Mouse (Mus musculus): ENCODE measurements around the gene Ccdc120. TPM values are rescaled to one million over a fixed set of nuclear protein-coding genes. Genes with fewer than 3 reads are reported as not detected.
A peak's percentile ranks its signal among the peaks of the same experiment; 100 is the strongest.

Gene Ccdc120
- total RNA-seq, 1 experiment = 15.8 TPM

DNA sequence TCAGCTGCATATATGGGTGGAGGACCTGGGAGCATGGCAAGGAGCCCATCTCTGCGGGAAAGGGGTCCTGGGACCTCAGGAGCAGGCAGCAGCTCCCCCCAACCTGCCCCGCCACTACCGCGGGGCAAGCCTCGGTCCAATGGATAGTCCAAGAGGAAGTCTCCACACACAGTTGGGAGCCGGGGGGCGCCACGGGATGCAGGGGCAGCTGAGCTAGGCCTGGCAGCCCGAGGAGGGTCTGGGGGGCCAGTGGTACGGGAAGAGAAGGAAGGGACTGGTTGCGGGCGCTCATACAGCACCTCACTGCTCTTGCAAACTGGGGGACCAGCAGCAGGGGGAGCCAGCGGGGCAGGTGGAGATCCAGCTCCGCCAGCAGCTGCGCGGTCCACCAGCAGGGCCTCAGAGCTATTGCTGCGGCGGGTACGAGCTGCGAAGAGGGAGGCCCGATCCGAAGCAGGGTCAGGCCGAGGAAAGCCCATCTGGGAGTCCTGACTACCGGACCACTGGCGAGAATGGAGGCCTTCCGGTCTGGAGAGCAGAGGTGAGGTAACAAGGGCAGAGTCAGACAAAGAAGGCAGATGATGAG, 17.0 kb downstream of the Ccdc120 start:
- Histone ChIP-seq H3K9ac (ENCODE audit: insufficient read depth, low read depth, low read length, poor library complexity, severe bottlenecking) (peak overlapping the region; percentile 55; the same call in 1 of the 2 replicates), H3K36me3 (ENCODE audit: control insufficient read depth, insufficient read depth, low read length, poor library complexity, severe bottlenecking) (peaks cover 6% of the 10 kb centered on the region; the same call in 1 of the 2 replicates), H3K9me3 (ENCODE audit: control insufficient read depth, insufficient read depth, low read depth, low read length) (no peaks in the 10 kb centered on the region), H3K27ac (ENCODE audit: insufficient read depth, low read depth, low read length, poor library complexity, severe bottlenecking) (no peak overlapping the region), H3K4me1 (ENCODE audit: control insufficient read depth in 2 of 2, insufficient read depth in 2 of 2, low read length in 2 of 2, poor library complexity in 1 of 2) (peaks cover 0 to 14% of the 10 kb centered on the region in 2 experiments; a peak in 1 of 4 replicates), H3K4me3 (ENCODE audit: insufficient read depth in 1 of 2, low read depth in 1 of 2, low read length in 2 of 2, poor library complexity in 1 of 2, severe bottlenecking in 1 of 2) (peak overlapping the region; percentile 44 to 49; a peak in 3 of 4 replicates)
- DNase-seq (ENCODE audit: low read depth, low spot score) = no peak
- TF ChIP-seq CHD2 (IDR thresholded peaks at IDR 0.05; ENCODE audit: low read depth, low read length) = no peak
- no peak for TF ChIP-seq ZC3H11A (IDR thresholded peaks at IDR 0.05; ENCODE audit: borderline replicate concordance, low read depth, low read length)
- TF ChIP-seq HCFC1 (IDR thresholded peaks at IDR 0.05; ENCODE audit: borderline replicate concordance, insufficient read depth, low read length) = no peak
- TF ChIP-seq ZNF384 (IDR thresholded peaks at IDR 0.05; ENCODE audit: low read depth, low read length) = no peak
- TF ChIP-seq MAFK (IDR thresholded peaks at IDR 0.05; ENCODE audit: insufficient read depth, low read depth, low read length) = no peak
- in situ Hi-C loops (cut with MboI; ENCODE audit: low sequenced_read_pairs in 2 of 2, unreplicated experiment in 2 of 2) = no loop called here

DNA sequence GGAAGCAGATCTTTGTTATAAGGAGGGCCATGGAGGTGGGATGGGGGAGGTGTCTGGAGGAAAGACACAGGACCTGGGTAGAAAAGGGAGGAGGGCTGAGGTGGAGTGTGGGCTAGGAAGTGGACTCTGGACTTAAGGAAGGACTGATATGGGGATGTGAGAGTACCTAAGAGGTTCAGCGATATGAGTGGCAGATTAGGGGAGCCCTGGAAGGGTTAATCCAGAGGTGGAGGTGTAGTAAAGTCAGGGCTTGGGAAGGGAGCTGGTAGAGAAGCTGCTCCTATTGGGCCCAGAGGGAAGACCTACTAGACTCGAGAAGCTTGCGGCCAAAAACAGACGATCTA, 21.8 kb downstream of the Ccdc120 start:
- TF ChIP-seq CHD2 (IDR thresholded peaks at IDR 0.05; ENCODE audit: low read depth, low read length) (no peak), ZNF384 (IDR thresholded peaks at IDR 0.05; ENCODE audit: low read depth, low read length) (no peak), HCFC1 (IDR thresholded peaks at IDR 0.05; ENCODE audit: borderline replicate concordance, insufficient read depth, low read length) (no peak), MAFK (IDR thresholded peaks at IDR 0.05; ENCODE audit: insufficient read depth, low read depth, low read length) (no peak), ZC3H11A (IDR thresholded peaks at IDR 0.05; ENCODE audit: borderline replicate concordance, low read depth, low read length) (no peak)
- DNase-seq (ENCODE audit: low read depth, low spot score) = no peak
- in situ Hi-C loops (cut with MboI; ENCODE audit: low sequenced_read_pairs in 2 of 2, unreplicated experiment in 2 of 2) = no loop called here
- peak overlapping the region; percentile 82 for H3K9ac ChIP-seq (ENCODE audit: insufficient read depth, low read depth, low read length, poor library complexity, severe bottlenecking)
- H3K36me3 ChIP-seq (ENCODE audit: control insufficient read depth, insufficient read depth, low read length, poor library complexity, severe bottlenecking) = peaks cover 25% of the 10 kb centered on the region
- H3K4me3 ChIP-seq (ENCODE audit: insufficient read depth in 1 of 2, low read depth in 1 of 2, low read length in 2 of 2, poor library complexity in 1 of 2, severe bottlenecking in 1 of 2) = peak overlapping the region; percentile 72 to 81
- peak overlapping the region; percentile 41; the same call in 1 of the 2 replicates for H3K27ac ChIP-seq (ENCODE audit: insufficient read depth, low read depth, low read length, poor library complexity, severe bottlenecking)
- no peaks in the 10 kb centered on the region for H3K9me3 ChIP-seq (ENCODE audit: control insufficient read depth, insufficient read depth, low read depth, low read length)
- H3K4me1 ChIP-seq (ENCODE audit: control insufficient read depth in 2 of 2, insufficient read depth in 2 of 2, low read length in 2 of 2, poor library complexity in 1 of 2) = peaks cover 0 to 10% of the 10 kb centered on the region in 2 experiments; a peak in 1 of 4 replicates

DNA sequence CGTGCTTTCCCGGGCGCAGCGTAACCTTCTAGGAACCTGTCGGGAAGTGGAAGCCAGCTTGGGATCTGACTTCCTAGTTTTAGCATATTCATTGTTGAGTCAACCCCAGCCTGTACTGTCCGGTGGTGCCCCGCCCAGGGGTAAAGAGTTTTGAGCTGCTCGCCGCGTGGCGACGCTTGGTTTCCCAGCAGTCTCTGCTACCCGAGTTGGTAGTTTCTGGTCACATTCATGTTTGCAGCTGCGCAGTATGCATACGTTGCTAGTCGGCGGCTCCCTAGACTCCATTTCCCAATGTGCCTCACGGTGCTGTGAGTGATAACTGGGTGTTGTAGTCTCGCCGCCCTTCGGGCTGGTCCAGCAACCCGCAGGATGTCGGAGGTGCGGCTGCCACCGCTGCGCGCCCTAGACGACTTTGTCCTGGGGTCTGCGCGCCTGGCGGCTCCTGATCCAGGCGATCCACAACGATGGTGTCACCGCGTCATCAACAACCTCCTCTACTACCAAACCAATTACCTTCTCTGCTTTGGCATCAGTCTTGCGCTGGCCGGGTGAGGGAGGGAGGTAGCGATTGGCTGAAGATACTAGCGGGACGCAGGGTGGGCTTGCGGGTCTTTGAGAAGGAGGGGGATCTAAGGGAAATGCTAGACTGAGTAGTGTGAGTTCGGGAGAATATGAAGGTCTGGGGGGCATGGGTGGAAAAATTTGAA, 22.3 kb downstream of the Ccdc120 start, which contains the start of gene Praf2:
TSS of gene Praf2 (plus strand) at position 225 of the 707 bp plus-strand sequence.
- DNase-seq (ENCODE audit: low read depth, low spot score) = peak; percentile 69
- H3K9me3 ChIP-seq (ENCODE audit: control insufficient read depth, insufficient read depth, low read depth, low read length) = no peaks in the 10 kb centered on the region
- peak within 1 kb of the TSS; percentile 82 for H3K9ac ChIP-seq (ENCODE audit: insufficient read depth, low read depth, low read length, poor library complexity, severe bottlenecking)
- TF ChIP-seq MAFK (IDR thresholded peaks at IDR 0.05; ENCODE audit: insufficient read depth, low read depth, low read length) (no peak), HCFC1 (IDR thresholded peaks at IDR 0.05; ENCODE audit: borderline replicate concordance, insufficient read depth, low read length) (peak; percentile 88)
- H3K4me3 ChIP-seq (ENCODE audit: insufficient read depth in 1 of 2, low read depth in 1 of 2, low read length in 2 of 2, poor library complexity in 1 of 2, severe bottlenecking in 1 of 2) = peak within 1 kb of the TSS; percentile 72 to 81
- H3K36me3 ChIP-seq (ENCODE audit: control insufficient read depth, insufficient read depth, low read length, poor library complexity, severe bottlenecking) = peaks cover 26% of the 10 kb centered on the region
- in situ Hi-C loops (cut with MboI; ENCODE audit: low sequenced_read_pairs in 2 of 2, unreplicated experiment in 2 of 2) = no loop called here
- H3K27ac ChIP-seq (ENCODE audit: insufficient read depth, low read depth, low read length, poor library complexity, severe bottlenecking) = peak within 1 kb of the TSS; percentile 53
- H3K4me1 ChIP-seq (ENCODE audit: control insufficient read depth in 2 of 2, insufficient read depth in 2 of 2, low read length in 2 of 2, poor library complexity in 1 of 2) = peaks cover 0 to 10% of the 10 kb centered on the region in 2 experiments; a peak in 1 of 4 replicates

DNA sequence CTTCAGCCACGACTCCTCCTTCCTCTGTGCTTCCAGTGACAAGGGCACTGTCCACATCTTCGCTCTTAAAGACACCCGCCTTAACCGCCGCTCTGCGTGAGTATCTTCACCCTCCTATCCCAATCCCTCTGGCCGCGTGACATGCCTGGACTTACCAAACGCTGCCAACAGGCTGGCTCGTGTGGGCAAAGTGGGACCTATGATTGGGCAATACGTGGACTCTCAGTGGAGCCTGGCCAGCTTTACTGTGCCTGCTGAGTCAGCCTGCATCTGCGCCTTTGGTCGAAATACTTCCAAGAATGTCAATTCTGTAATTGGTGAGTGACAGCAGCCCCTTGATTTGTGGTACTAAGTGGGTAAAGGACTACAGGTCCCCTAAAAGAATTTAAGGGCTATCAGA, 23.5 kb downstream of the Ccdc120 start:
- DNase-seq (ENCODE audit: low read depth, low spot score) = no peak
- Histone ChIP-seq H3K4me3 (ENCODE audit: insufficient read depth in 1 of 2, low read depth in 1 of 2, low read length in 2 of 2, poor library complexity in 1 of 2, severe bottlenecking in 1 of 2) (no peak overlapping the region), H3K27ac (ENCODE audit: insufficient read depth, low read depth, low read length, poor library complexity, severe bottlenecking) (no peak overlapping the region)

More for the DNA sequence above, 23.5 kb downstream of the Ccdc120 start:
- no peaks in the 10 kb centered on the region for H3K9me3 ChIP-seq (ENCODE audit: control insufficient read depth, insufficient read depth, low read depth, low read length)
- H3K9ac ChIP-seq (ENCODE audit: insufficient read depth, low read depth, low read length, poor library complexity, severe bottlenecking) = no peak overlapping the region
- no peak for TF ChIP-seq HCFC1 (IDR thresholded peaks at IDR 0.05; ENCODE audit: borderline replicate concordance, insufficient read depth, low read length)
- TF ChIP-seq ZC3H11A (IDR thresholded peaks at IDR 0.05; ENCODE audit: borderline replicate concordance, low read depth, low read length) = no peak
- TF ChIP-seq MAFK (IDR thresholded peaks at IDR 0.05; ENCODE audit: insufficient read depth, low read depth, low read length) = no peak
- no peak for TF ChIP-seq ZNF384 (IDR thresholded peaks at IDR 0.05; ENCODE audit: low read depth, low read length)
- TF ChIP-seq CHD2 (IDR thresholded peaks at IDR 0.05; ENCODE audit: low read depth, low read length) = no peak
- in situ Hi-C loops (cut with MboI; ENCODE audit: low sequenced_read_pairs in 2 of 2, unreplicated experiment in 2 of 2) = no loop called here
- H3K4me1 ChIP-seq (ENCODE audit: control insufficient read depth in 2 of 2, insufficient read depth in 2 of 2, low read length in 2 of 2, poor library complexity in 1 of 2) = peaks cover 0 to 10% of the 10 kb centered on the region in 2 experiments; a peak in 1 of 4 replicates
- peaks cover 26% of the 10 kb centered on the region for H3K36me3 ChIP-seq (ENCODE audit: control insufficient read depth, insufficient read depth, low read length, poor library complexity, severe bottlenecking)

Measured in ES-E14 (cell line).